Mouse (Mus musculus): Measurements from ENCODE around the gene Wdr41. TPM values are rescaled to one million over a fixed set of nuclear protein-coding genes. Genes with fewer than 3 reads are reported as not detected.

The Wdr41 gene
- polyA plus RNA-seq, 1 experiment from 2014 or later, result 16.1 TPM

DNA sequence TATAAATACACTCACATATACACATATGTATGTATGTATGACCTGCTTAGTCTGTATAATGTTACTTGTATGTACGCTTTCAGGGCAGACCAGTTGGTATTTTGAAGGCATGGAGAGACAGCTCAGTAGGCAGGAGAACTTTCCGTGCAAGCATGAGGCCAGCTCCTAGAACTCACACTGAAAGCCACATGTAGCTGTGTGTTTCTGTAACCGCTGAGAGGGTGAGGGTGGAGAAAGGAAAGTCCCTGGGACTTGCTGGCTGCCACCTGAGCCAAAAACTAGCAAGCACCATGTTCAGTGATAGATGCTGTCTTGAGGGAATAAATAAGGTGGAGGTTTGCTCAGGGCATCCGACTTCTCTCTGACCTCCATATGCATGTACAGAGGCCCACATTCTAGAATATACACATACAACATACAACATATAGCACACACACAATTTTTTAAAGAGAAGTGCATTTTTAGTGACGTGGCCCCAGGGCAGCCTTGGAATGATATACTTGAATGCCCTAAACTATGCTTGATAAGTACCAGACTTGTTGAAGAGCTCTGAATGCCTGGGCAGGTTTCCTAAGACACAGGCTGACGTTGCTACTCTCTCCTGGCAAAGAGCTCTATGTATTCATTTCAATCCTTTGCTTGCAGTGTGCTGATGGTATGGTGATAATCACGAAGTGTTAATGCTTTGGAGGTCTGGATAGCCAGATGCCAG lies 35.6 kb downstream of the Wdr41 start:
- no peak overlapping the region for H3K4me2 ChIP-seq (replicated peaks; ENCODE audit: low read depth, low read length)
- ATAC-seq, result peak; percentile 94
- no peak overlapping the region for H3K4me3 ChIP-seq (ENCODE audit: low read depth, low read length)
- DNase-seq (ENCODE audit: low spot score), result peak; percentile 51
- H3K36me3 ChIP-seq (ENCODE audit: insufficient read depth, low read length), result no peaks in the 10 kb centered on the region
- TF ChIP-seq EP300 (IDR thresholded peaks at IDR 0.05) (peak; percentile 69), CTCF (IDR thresholded peaks at IDR 0.05) (no peak)
- H3K9me3 ChIP-seq (ENCODE audit: low read length), result no peaks in the 10 kb centered on the region
- WGBS, result 76% methylated on average over 7 of the region's 7 CpGs
- H3K4me1 ChIP-seq (ENCODE audit: insufficient read depth, low read depth, low read length), result no peaks in the 10 kb centered on the region
- no peaks in the 10 kb centered on the region for H3K27me3 ChIP-seq (replicated peaks; ENCODE audit: insufficient read depth, low read length)
- peak overlapping the region; percentile 44; the same call in 1 of the 2 replicates for H3K27ac ChIP-seq (ENCODE audit: low read length)
- no peak overlapping the region for H3K9ac ChIP-seq (replicated peaks; ENCODE audit: low read depth)

DNA sequence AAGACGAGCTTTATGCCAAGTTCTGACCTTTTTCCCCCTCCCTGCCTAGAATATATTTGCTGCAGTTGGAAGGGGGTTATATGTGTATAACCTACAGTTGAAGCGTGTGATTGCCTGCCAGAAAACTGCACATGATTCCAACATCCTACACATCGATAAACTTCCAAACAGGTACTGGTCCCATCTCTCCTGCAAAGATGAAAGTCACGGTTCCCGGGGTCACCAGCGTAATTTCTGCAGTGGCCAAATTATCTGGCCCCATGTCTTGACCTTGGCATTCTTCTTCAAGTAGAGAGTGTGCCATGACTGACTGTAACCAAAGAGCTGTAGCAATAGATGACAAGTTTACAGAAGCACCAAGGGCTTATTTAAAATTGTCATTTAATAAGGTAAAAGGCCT lies 41.1 kb downstream of the Wdr41 start:
- no peak overlapping the region for H3K4me2 ChIP-seq (replicated peaks; ENCODE audit: low read depth, low read length)
- H3K4me3 ChIP-seq (ENCODE audit: low read depth, low read length), result no peak overlapping the region
- no peaks in the 10 kb centered on the region for H3K4me1 ChIP-seq (ENCODE audit: insufficient read depth, low read depth, low read length)
- ATAC-seq (no peak), DNase-seq (ENCODE audit: low spot score) (no peak)
- no peaks in the 10 kb centered on the region for H3K27me3 ChIP-seq (replicated peaks; ENCODE audit: insufficient read depth, low read length)
- TF ChIP-seq EP300 (IDR thresholded peaks at IDR 0.05), result no peak
- no peak for TF ChIP-seq CTCF (IDR thresholded peaks at IDR 0.05)
- no peak overlapping the region for H3K27ac ChIP-seq (ENCODE audit: low read length)
- WGBS, result 91% methylated on average over 6 of the region's 6 CpGs
- H3K36me3 ChIP-seq (ENCODE audit: insufficient read depth, low read length), result peaks cover 9% of the 10 kb centered on the region; the same call in 1 of the 2 replicates
- no peak overlapping the region for H3K9ac ChIP-seq (replicated peaks; ENCODE audit: low read depth)
- no peaks in the 10 kb centered on the region for H3K9me3 ChIP-seq (ENCODE audit: low read length)

DNA sequence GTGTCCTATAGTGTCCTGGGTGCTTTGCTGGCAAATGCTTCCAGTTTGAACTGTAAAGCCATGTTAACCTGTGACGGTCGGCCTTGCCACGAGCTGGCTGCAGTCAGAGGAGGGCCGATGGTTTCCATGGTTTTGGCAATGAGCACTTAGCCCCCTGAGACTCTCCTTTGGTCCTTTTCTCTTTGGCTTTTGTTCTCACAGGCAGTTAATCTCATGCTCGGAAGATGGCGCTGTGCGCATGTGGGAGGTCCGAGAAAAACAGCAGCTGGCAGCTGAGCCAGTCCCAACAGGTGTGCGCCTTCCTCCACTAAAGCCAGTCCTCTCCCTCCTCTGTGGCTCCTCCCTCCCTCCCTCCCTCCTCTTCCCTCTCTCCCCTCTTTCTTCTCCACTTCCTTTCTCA lies 41.8 kb downstream of the Wdr41 start:
- no peak overlapping the region for H3K9ac ChIP-seq (replicated peaks; ENCODE audit: low read depth)
- ATAC-seq (peak; percentile 52), DNase-seq (ENCODE audit: low spot score) (peak; percentile 80)
- WGBS, result 11% methylated on average over 9 of the region's 9 CpGs
- H3K9me3 ChIP-seq (ENCODE audit: low read length), result no peaks in the 10 kb centered on the region
- no peak overlapping the region for H3K4me3 ChIP-seq (ENCODE audit: low read depth, low read length)
- H3K4me2 ChIP-seq (replicated peaks; ENCODE audit: low read depth, low read length), result no peak overlapping the region
- no peaks in the 10 kb centered on the region for H3K27me3 ChIP-seq (replicated peaks; ENCODE audit: insufficient read depth, low read length)
- peak; percentile 86 for TF ChIP-seq CTCF (IDR thresholded peaks at IDR 0.05)
- no peak for TF ChIP-seq EP300 (IDR thresholded peaks at IDR 0.05)
- peaks cover 11% of the 10 kb centered on the region; the same call in 1 of the 2 replicates for H3K36me3 ChIP-seq (ENCODE audit: insufficient read depth, low read length)
- no peak overlapping the region for H3K27ac ChIP-seq (ENCODE audit: low read length)
- no peaks in the 10 kb centered on the region for H3K4me1 ChIP-seq (ENCODE audit: insufficient read depth, low read depth, low read length)

GRCm38 (mm10) chr13:95019345-95019744 lies 43.2 kb downstream of the Wdr41 start:
- TF ChIP-seq EP300 (IDR thresholded peaks at IDR 0.05), result no peak
- no peak for TF ChIP-seq CTCF (IDR thresholded peaks at IDR 0.05)
- Histone ChIP-seq H3K27ac (ENCODE audit: low read length) (no peak overlapping the region), H3K4me1 (ENCODE audit: insufficient read depth, low read depth, low read length) (no peaks in the 10 kb centered on the region), H3K36me3 (ENCODE audit: insufficient read depth, low read length) (peaks cover 11% of the 10 kb centered on the region; the same call in 1 of the 2 replicates), H3K9me3 (ENCODE audit: low read length) (no peaks in the 10 kb centered on the region), H3K27me3 (replicated peaks; ENCODE audit: insufficient read depth, low read length) (no peaks in the 10 kb centered on the region), H3K4me2 (replicated peaks; ENCODE audit: low read depth, low read length) (no peak overlapping the region), H3K4me3 (ENCODE audit: low read depth, low read length) (no peak overlapping the region), H3K9ac (replicated peaks; ENCODE audit: low read depth) (no peak overlapping the region)
- WGBS, result 77% methylated on average over 6 of the region's 6 CpGs
- no peak for DNase-seq (ENCODE audit: low spot score)
- ATAC-seq, result no peak

- no peak for TF ChIP-seq CTCF (IDR thresholded peaks at IDR 0.05)
- Histone ChIP-seq H3K4me2 (replicated peaks; ENCODE audit: low read depth, low read length) (no peak overlapping the region), H3K9ac (replicated peaks; ENCODE audit: low read depth) (no peak overlapping the region), H3K27me3 (replicated peaks; ENCODE audit: insufficient read depth, low read length) (no peaks in the 10 kb centered on the region), H3K9me3 (ENCODE audit: low read length) (no peaks in the 10 kb centered on the region), H3K4me3 (ENCODE audit: low read depth, low read length) (no peak overlapping the region), H3K36me3 (ENCODE audit: insufficient read depth, low read length) (peaks cover 11% of the 10 kb centered on the region), H3K27ac (ENCODE audit: low read length) (no peak overlapping the region), H3K4me1 (ENCODE audit: insufficient read depth, low read depth, low read length) (no peaks in the 10 kb centered on the region)
- 94% methylated on average over 6 of the region's 6 CpGs for WGBS
- no peak for DNase-seq (ENCODE audit: low spot score)
- ATAC-seq, result no peak
These were observed 44.1 kb downstream of the Wdr41 start for GRCm38 (mm10) chr13:95020216-95020615.

DNA sequence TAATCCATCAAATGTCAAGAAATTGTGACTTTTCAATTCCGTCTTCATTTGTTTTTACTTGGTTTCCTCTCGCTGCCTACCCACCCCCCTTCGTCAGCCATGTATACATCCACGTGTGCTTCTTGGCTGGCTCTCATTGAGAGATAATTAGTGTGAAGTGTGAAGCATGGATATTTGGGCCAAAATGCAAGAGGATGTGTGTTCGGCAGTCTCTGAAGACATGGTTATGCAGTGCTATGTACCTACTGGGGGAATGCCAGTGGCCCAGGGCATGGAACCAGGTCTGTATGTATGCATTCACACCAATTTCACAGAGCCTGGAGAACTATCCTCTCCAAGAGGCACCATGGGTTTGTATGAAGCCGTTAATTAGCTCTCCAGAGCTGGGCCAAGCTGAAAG lies 54.7 kb downstream of the Wdr41 start:
- H3K4me2 ChIP-seq (replicated peaks; ENCODE audit: low read depth, low read length), result no peak overlapping the region
- H3K9ac ChIP-seq (replicated peaks; ENCODE audit: low read depth), result no peak overlapping the region
- TF ChIP-seq EP300 (IDR thresholded peaks at IDR 0.05) (no peak), CTCF (IDR thresholded peaks at IDR 0.05) (no peak)
- no peaks in the 10 kb centered on the region for H3K27me3 ChIP-seq (replicated peaks; ENCODE audit: insufficient read depth, low read length)
- no peaks in the 10 kb centered on the region for H3K4me1 ChIP-seq (ENCODE audit: insufficient read depth, low read depth, low read length)
- ATAC-seq (no peak), DNase-seq (ENCODE audit: low spot score) (no peak)
- 88% methylated on average over 6 of the region's 6 CpGs for WGBS
- H3K9me3 ChIP-seq (ENCODE audit: low read length), result no peaks in the 10 kb centered on the region
- H3K4me3 ChIP-seq (ENCODE audit: low read depth, low read length), result no peak overlapping the region
- H3K27ac ChIP-seq (ENCODE audit: low read length), result no peak overlapping the region
- H3K36me3 ChIP-seq (ENCODE audit: insufficient read depth, low read length), result peaks cover 8% of the 10 kb centered on the region; the same call in 1 of the 2 replicates
